ENCODE assay signal across 8 mouse cellular contexts in the genomic region with DNA sequence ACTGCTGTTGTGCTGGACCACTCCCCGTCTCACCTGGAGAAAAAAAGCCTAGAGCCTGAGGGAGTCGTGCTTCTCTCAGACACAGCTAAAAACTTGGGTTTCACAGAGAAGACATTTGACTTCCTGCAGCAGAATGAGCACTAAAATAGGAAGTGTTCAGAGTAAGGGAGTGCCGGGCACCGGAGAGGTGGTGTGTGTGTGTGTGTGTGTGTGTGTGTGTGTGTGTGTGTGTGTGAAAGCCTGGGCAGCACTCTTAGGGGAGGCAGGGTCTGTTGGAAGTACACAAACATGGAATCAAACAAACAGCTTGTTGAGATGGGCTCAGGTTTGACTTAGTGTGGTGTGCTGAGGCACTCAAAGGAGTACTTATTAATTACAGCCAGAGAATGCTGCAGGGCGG. TPM values are rescaled to one million over a fixed set of nuclear protein-coding genes. Genes with fewer than 3 reads are reported as not detected.
DNase-seq lines count a peak whose midpoint lies in the region; ATAC-seq and TF ChIP-seq lines count a peak whose summit lies in the region.

No protein-coding gene starts in this region.

- no peak for TF ChIP-seq POLR2A in ES-Bruce4 (IDR thresholded peaks at IDR 0.05; ENCODE audit: insufficient read depth, low read length)

- TF ChIP-seq CTCF in ES-Bruce4 (IDR thresholded peaks at IDR 0.05; ENCODE audit: low read depth, low read length): no peak
- no peak for TF ChIP-seq CTCF in lung, postnatal 0 days (IDR thresholded peaks at IDR 0.05)

- peak; percentile 69 to 71 for DNase-seq in B cell, adult 2 months
- DNase-seq in lung, postnatal 0 days (ENCODE audit: low spot score): peak; percentile 22
- peak; percentile 29 to 60 for DNase-seq in spleen, postnatal 10 days (ENCODE audit: low spot score in 2 of 2)
- DNase-seq in layer of hippocampus, adult 9-11 months: no peak
- no peak for DNase-seq in left cerebral cortex, postnatal 4 days
- DNase-seq in kidney, postnatal 36 days: no peak

- TF ChIP-seq EP300 in ES-Bruce4 (IDR thresholded peaks at IDR 0.05; ENCODE audit: insufficient read depth, low read depth, low read length): no peak
- no peak for TF ChIP-seq EP300 in lung, postnatal 0 days (IDR thresholded peaks at IDR 0.05)

- no peaks in the 10 kb centered on the region for H3K4me1 ChIP-seq in ES-Bruce4 (ENCODE audit: control insufficient read depth, insufficient read depth, low read length)
- H3K4me1 ChIP-seq in lung, postnatal 0 days (ENCODE audit: insufficient read depth, low read depth, low read length): peaks cover 11% of the 10 kb centered on the region; the same call in 1 of the 2 replicates

- 18% methylated on average over 5 of the region's 5 CpGs for WGBS in lung, postnatal 0 days

- no peak overlapping the region for H3K27ac ChIP-seq in ES-Bruce4 (ENCODE audit: insufficient read depth, low read length)
- H3K27ac ChIP-seq in lung, postnatal 0 days (ENCODE audit: low read length): peak overlapping the region; percentile 63; the same call in 1 of the 2 replicates

- intact Hi-C loops in left cerebral cortex, postnatal 4 days (cut with DNase I): no loop called here

- H3K36me3 ChIP-seq in ES-Bruce4 (ENCODE audit: control insufficient read depth, insufficient read depth, low read length, poor library complexity, severe bottlenecking): peaks cover 6% of the 10 kb centered on the region
- H3K36me3 ChIP-seq in lung, postnatal 0 days (ENCODE audit: insufficient read depth, low read length): no peaks in the 10 kb centered on the region

- H3K4me2 ChIP-seq in lung, postnatal 0 days (replicated peaks; ENCODE audit: low read depth, low read length): peak overlapping the region; percentile 78

- H3K27me3 ChIP-seq in ES-Bruce4 (ENCODE audit: control insufficient read depth, insufficient read depth, low read length, poor library complexity, severe bottlenecking): no peaks in the 10 kb centered on the region
- H3K27me3 ChIP-seq in lung, postnatal 0 days (replicated peaks; ENCODE audit: insufficient read depth, low read length): no peaks in the 10 kb centered on the region

- peak overlapping the region; percentile 87 for H3K9ac ChIP-seq in ES-Bruce4 (ENCODE audit: low read depth, poor library complexity, severe bottlenecking)
- peak overlapping the region; percentile 57; the same call in 1 of the 2 replicates for H3K9ac ChIP-seq in lung, postnatal 0 days (replicated peaks; ENCODE audit: low read depth)

- ATAC-seq in hematopoietic stem cell, adult 5-6 weeks (replicated peaks in 1 of 2; ENCODE audit: insufficient read depth in 1 of 2, low FRiP score in 2 of 2, low TSS enrichment in 1 of 2, low read depth in 1 of 2, poor library complexity in 2 of 2, severe bottlenecking in 2 of 2): peak; percentile 9 to 14; a peak in 1 of 4 replicates
- ATAC-seq in lung, postnatal 0 days: no peak

- H3K9me3 ChIP-seq in ES-Bruce4 (replicated peaks; ENCODE audit: control insufficient read depth, insufficient read depth, low read length, poor library complexity, severe bottlenecking): no peaks in the 10 kb centered on the region
- no peaks in the 10 kb centered on the region for H3K9me3 ChIP-seq in lung, postnatal 0 days (ENCODE audit: low read length)

- peak overlapping the region; percentile 99 for H3K4me3 ChIP-seq in ES-Bruce4 (ENCODE audit: low read depth, low read length)
- peak overlapping the region; percentile 89 for H3K4me3 ChIP-seq in lung, postnatal 0 days (ENCODE audit: low read depth, low read length)

RNA-seq across cellular contexts. Expression of gene Tomm34, which starts 4.1 kb away (rescaled TPM):
- polyA plus RNA-seq in ES-Bruce4 (2011; ENCODE audit: insufficient read depth, insufficient read length, low read depth, missing spikeins): 90.0 and 91.0 TPM in 2 replicates
- total RNA-seq in hematopoietic stem cell, adult 5-6 weeks (2017): 44.8 and 46.7 TPM in 2 replicates
- polyA plus RNA-seq in lung, postnatal 0 days (2015; fragmentation: Nextera tagmentation; extraction: Ambion mirVana): 27.2 and 30.3 TPM in 2 replicates
- 10 to 100 TPM; 41.4 to 42.7 TPM for total RNA-seq in left cerebral cortex, postnatal 4 days (2021)

RNA-seq across cellular contexts. Expression of gene Stk4, which starts 5.0 kb away (rescaled TPM):
- 59.9 and 74.8 TPM in 2 replicates for polyA plus RNA-seq in ES-Bruce4 (2011; ENCODE audit: insufficient read depth, insufficient read length, low read depth, missing spikeins)
- 163 and 235 TPM in 2 replicates for total RNA-seq in hematopoietic stem cell, adult 5-6 weeks (2017)
- polyA plus RNA-seq in lung, postnatal 0 days (2015; fragmentation: Nextera tagmentation; extraction: Ambion mirVana): 26.3 and 27.0 TPM in 2 replicates
- total RNA-seq in left cerebral cortex, postnatal 4 days (2021): 10 to 100 TPM; 31.8 to 38.8 TPM

RNA-seq across cellular contexts. Expression of gene Pabpc1l, which starts 49.8 kb away (rescaled TPM):
- 2.5 and 4.2 TPM in 2 replicates for polyA plus RNA-seq in ES-Bruce4 (2011; ENCODE audit: insufficient read depth, insufficient read length, low read depth, missing spikeins)
- 0.05 and 0.13 TPM in 2 replicates for total RNA-seq in hematopoietic stem cell, adult 5-6 weeks (2017)
- polyA plus RNA-seq in lung, postnatal 0 days (2015; fragmentation: Nextera tagmentation; extraction: Ambion mirVana): 0.36 and 0.60 TPM in 2 replicates
- 1 to 10 TPM; 2.4 to 3.1 TPM for total RNA-seq in left cerebral cortex, postnatal 4 days (2021)

Comparison
In these comparisons a context has a peak if more than half of its experiments do, and no peak if none do; other contexts are left out.
1. DNase-seq: peak in B cell, adult 2 months (2 of 2), lung, postnatal 0 days (single experiment) and spleen, postnatal 10 days (2 of 2); none in layer of hippocampus, adult 9-11 months (single experiment), left cerebral cortex, postnatal 4 days (single experiment) and kidney, postnatal 36 days (0 of 2).